Mouse (Mus musculus) kidney, postnatal 25 days (tissue): ENCODE measurements around the gene Lsamp.

Experiments used
- DNase-seq, 2 experiments: peaks; one replicate each; pipeline ENCODE4 v3.0.0; 2021; ENCODE audit warnings: mixed read lengths in 2 of 2

Gene Lsamp

GRCm38 (mm10) chr16:40692292-40692691 is 708.1 kb downstream of the Lsamp start:
- DNase-seq: no peak

GRCm38 (mm10) chr16:40697253-40697652 is 713.1 kb downstream of the Lsamp start:
- no peak for DNase-seq

GRCm38 (mm10) chr16:40708558-40708957 is 724.4 kb downstream of the Lsamp start:
- DNase-seq: no peak

GRCm38 (mm10) chr16:40709574-40709973 is 725.4 kb downstream of the Lsamp start:
- no peak for DNase-seq

GRCm38 (mm10) chr16:40710068-40710467 is 725.9 kb downstream of the Lsamp start:
- no peak for DNase-seq

- no peak for DNase-seq
Observed at GRCm38 (mm10) chr16:40710491-40710890, 726.3 kb downstream of the Lsamp start.

- DNase-seq: no peak
Observed at GRCm38 (mm10) chr16:40713725-40714124, 729.6 kb downstream of the Lsamp start.

GRCm38 (mm10) chr16:40739015-40739414 is 754.9 kb downstream of the Lsamp start:
- peak; percentile 46 to 74 for DNase-seq

GRCm38 (mm10) chr16:40739771-40740170 is 755.6 kb downstream of the Lsamp start:
- DNase-seq: no peak

- no peak for DNase-seq
Observed at GRCm38 (mm10) chr16:40740273-40740672, 756.1 kb downstream of the Lsamp start.

- no peak for DNase-seq
Observed at GRCm38 (mm10) chr16:40827191-40827590, 843.0 kb downstream of the Lsamp start.

- no peak for DNase-seq
Observed at GRCm38 (mm10) chr16:40831536-40831935, 847.4 kb downstream of the Lsamp start.

GRCm38 (mm10) chr16:40841765-40842164 is 857.6 kb downstream of the Lsamp start:
- no peak for DNase-seq

GRCm38 (mm10) chr16:40866733-40867132 is 882.6 kb downstream of the Lsamp start:
- DNase-seq: no peak

- DNase-seq: no peak
Observed at GRCm38 (mm10) chr16:40878301-40878700, 894.1 kb downstream of the Lsamp start.

GRCm38 (mm10) chr16:40881942-40882341 is 897.8 kb downstream of the Lsamp start:
- DNase-seq: no peak

- no peak for DNase-seq
Observed at GRCm38 (mm10) chr16:40891338-40891737, 907.2 kb downstream of the Lsamp start.

GRCm38 (mm10) chr16:40897768-40898327 is 913.7 kb downstream of the Lsamp start:
- no peak for DNase-seq

- DNase-seq: no peak
Observed at GRCm38 (mm10) chr16:40907892-40908291, 923.7 kb downstream of the Lsamp start.

GRCm38 (mm10) chr16:40914141-40914540 is 930.0 kb downstream of the Lsamp start:
- DNase-seq: no peak

GRCm38 (mm10) chr16:40930596-40930995 is 946.4 kb downstream of the Lsamp start:
- no peak for DNase-seq

GRCm38 (mm10) chr16:40942266-40942665 is 958.1 kb downstream of the Lsamp start:
- DNase-seq: no peak

GRCm38 (mm10) chr16:40945834-40946233 is 961.7 kb downstream of the Lsamp start:
- peak in 1 of 2 experiments; percentile 3 for DNase-seq

GRCm38 (mm10) chr16:40948013-40948412 is 963.9 kb downstream of the Lsamp start:
- no peak for DNase-seq

- DNase-seq: no peak
Observed at GRCm38 (mm10) chr16:40959211-40959610, 975.0 kb downstream of the Lsamp start.
